Mouse (Mus musculus): ENCODE data around the gene Rbm8a2. TPM values are rescaled to one million over a fixed set of nuclear protein-coding genes. Genes with fewer than 3 reads are reported as not detected.
"Not testable (repeated sequence)": the region's sequence is repeated elsewhere in the genome, so short reads cannot be mapped to it uniquely, and the experiment has no call there.

Gene Rbm8a2
- total RNA-seq (2021), result not detected
- long read RNA-seq, experiment 1, partial matches to known transcripts, result 0 of 1 reads
- long read RNA-seq, experiment 1, other reads (novel, unspliced or antisense), result 0 of 1 reads
- long read RNA-seq, experiment 2, partial matches to known transcripts, result 0 of 2 reads
- long read RNA-seq, experiment 2, other reads (novel, unspliced or antisense), result 0 of 2 reads

GRCm38 (mm10) chr1:175979014-175979413 lies at the start of gene Rbm8a2:
TSS of gene Rbm8a2 (minus strand) at chr1:175979114.
- not testable (repeated sequence) for DNase-seq (ENCODE audit: low spot score in 2 of 2)

GRCm38 (mm10) chr1:176028397-176028796 lies 49.5 kb upstream of the Rbm8a2 start:
- no peak for DNase-seq (ENCODE audit: low spot score in 2 of 2)

DNA sequence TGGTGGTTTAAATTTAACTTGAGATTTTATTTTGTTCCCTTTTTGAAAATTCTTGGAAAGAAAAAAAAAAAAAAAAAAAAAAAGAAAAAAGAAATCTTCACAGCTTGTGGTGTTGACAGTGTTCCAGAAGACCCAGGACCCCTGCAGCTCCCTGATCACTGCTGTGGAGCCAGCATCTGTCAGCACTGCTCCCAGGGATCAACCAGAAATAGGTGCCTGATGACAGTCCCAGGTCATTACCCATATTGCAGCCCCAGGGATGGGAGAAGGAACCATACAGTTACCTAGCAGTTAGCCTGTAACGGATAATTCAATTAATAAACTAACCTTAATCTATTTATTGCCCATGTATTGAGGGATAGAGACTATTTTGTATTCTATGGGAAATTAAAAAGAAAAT lies 45.6 kb upstream of the Rbm8a2 start:
- no peak for DNase-seq (ENCODE audit: low spot score in 2 of 2)

DNA sequence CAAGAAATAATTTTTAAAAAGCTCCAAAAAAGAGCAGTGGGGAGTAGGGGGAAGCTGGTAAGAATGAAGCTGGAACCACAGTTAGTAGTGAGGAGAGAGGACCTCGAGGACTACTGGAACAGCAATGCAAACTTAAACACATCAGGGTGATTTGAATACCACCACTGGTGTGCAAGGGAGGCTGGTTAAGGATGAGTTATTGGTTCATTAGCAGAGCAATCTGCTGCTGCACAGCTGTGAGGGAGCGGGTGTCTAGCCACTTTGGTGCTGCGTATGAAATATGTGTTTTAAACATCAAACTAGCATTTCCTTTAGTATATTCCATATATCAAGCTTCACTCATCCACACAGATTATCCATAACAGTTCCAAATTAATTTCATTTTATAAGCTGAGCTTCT lies 39.6 kb upstream of the Rbm8a2 start:
- no peak for DNase-seq (ENCODE audit: low spot score in 2 of 2)

DNA sequence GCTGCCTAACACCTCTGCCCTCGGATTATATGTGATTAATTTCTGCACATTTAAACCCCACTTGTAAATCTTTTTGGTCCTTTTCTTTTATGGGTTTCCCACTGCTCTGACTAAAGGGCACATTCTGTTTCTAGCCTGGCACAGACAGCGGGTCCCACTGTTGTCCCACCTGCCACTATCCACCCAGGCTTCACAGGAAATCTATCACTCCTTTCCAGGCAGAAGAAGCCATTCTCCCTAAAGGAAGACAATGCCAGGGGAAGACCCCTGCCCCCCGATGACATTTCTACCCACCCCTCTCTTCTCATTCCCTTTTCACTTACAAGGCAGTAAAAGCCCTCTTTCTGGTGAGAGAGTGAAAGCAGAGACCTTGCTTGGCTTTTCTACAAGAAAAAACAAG lies 37.2 kb upstream of the Rbm8a2 start:
- DNase-seq (ENCODE audit: low spot score in 2 of 2), result no peak

DNA sequence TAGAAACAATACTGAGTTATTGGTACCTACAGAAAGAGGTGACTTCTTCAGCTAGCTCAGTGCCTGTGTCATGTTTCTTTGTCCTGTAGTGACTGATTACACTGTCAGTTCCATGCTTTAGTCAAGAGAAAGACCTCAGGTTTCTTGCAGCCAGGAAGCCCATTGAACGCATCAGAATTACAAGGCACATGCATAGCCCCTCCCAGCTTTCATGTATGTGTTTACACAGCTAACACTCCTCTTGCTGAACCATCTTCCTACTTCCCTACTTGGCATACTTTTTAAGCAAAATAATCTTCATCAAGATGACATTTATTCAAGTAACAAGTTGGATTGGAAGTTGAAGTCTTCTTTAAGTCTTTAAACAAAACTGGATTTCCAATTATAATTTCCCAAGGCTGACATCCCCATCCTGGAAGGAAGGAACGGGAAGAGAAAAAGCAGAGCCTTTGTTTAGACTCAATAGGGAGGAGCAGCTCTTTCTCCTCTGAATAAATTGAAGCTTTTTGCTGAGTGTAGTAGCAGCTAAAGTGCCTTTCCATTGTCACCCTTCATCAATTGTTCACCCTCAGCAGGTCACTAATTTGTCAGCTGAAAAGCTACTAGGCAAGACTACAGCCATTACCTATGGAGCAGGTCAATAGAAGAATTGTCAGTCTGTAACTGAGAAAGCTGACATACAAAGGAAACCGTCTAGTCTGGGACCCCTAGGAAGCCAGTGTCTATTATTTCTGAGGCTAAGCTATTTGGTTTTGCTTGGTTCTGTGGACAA lies 34.8 kb upstream of the Rbm8a2 start:
- DNase-seq (ENCODE audit: low spot score in 2 of 2), result no peak

- DNase-seq (ENCODE audit: low spot score in 2 of 2), result no peak
Observed at GRCm38 (mm10) chr1:176011535-176011934, 32.6 kb upstream of the Rbm8a2 start.

DNA sequence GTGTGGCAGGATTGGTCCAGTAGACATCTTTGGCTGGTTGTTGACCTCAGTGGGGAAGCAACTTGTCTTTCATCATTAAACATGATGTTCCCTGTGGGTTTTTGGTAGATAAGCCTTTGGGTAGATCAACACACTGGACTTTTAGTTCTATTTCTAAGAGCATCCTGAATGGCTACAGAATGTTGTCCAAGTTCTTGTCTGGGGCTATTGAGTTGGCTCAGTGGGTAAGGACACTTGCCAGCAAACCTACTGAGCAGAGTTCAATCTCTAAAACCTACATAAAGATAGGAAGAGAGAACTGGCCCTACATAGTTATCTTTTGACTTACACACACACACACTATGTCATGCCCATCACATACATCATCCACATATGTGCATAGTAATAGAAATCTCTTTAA lies 32.2 kb upstream of the Rbm8a2 start:
- DNase-seq (ENCODE audit: low spot score in 2 of 2), result no peak

- DNase-seq (ENCODE audit: low spot score in 2 of 2), result no peak
Observed at GRCm38 (mm10) chr1:176008411-176008810, 29.5 kb upstream of the Rbm8a2 start.

DNA sequence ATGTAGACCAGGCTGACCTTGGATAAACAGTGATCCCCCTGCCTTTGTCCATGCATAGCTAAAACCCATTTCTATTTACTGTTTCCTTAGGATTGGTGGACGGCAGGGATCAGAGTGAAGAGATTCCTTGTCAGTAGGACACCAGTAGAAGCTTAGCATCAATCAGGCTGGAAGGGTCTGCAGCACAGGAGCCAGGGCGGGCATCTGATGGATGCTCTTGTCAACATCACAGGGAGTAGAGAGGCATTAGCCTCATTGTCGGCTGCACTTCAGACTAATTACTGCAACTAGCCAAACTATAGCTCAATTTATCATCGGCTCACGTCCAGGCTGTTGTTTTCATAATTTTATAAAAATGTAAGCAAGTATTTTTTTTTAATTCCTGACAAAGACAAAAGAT lies 21.7 kb upstream of the Rbm8a2 start:
- no peak for DNase-seq (ENCODE audit: low spot score in 2 of 2)

DNA sequence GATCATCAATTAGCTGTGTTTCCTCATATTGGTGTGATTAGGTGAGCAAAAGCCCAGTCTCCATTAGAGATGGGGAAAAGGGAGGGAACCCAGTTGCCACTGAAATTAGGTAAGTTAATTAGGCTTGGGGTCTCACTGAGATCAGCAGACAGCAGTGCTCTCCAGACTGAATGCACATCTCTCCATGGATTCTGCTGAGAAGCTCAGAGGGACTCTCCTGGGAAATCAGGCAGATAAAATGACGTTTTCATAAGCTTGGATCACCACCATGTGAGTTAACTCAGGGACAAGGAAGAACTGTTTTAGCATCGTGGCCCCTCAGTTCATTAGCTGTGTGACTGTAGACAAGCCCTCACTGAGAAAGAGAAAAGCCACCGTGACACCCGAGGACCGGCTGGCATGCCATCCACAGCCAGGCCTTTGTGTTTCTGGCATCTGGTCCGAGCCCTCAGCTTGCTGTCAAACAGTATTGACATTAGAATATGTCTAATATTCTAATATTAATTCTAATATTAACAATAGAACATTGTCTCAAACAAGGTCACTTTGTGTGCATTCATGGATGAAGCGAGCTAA lies 18.2 kb upstream of the Rbm8a2 start:
- no peak for DNase-seq (ENCODE audit: low spot score in 2 of 2)

GRCm38 (mm10) chr1:175988912-175989311 lies 10.0 kb upstream of the Rbm8a2 start:
- no peak for DNase-seq (ENCODE audit: low spot score in 2 of 2)

GRCm38 (mm10) chr1:175988448-175988847 lies 9.5 kb upstream of the Rbm8a2 start:
- DNase-seq (ENCODE audit: low spot score in 2 of 2), result no peak

GRCm38 (mm10) chr1:175970710-175971109 lies 8.2 kb downstream of the Rbm8a2 start:
- no peak for DNase-seq (ENCODE audit: low spot score in 2 of 2)

DNA sequence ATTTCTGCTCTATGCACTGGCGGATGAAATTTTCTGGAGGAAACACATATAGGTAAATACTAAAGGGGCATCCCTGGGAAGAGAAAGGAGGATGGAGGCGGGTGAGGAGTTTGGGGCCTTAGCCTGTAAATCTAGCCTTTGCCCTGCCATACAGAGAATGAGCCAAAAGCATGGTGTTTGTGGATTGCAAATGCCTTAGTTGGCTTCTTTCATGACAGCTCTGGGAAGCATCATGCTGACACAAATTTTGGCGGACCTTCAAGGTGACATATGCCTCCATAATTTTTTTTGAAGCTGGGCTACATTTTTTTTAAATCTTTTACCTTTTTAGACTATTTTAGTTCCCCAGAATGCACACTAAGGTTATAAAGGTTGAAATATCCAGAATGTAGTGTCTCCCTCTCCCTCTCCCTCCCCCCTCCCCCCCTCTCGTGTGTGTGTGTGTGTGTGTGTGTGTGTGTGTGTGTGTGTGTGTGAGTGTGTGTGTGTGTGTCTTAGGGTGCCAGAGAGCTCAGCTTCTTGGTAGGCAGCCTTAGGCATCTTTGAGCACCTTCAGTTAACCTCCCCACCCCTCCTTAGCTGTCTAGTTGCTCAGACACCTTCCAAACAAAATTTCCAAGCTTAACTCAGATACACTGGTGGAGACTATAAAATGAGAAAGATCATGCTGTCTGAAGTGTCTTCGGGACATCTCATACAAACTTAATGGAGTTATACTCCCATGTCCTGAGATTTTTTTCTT lies 11.7 kb downstream of the Rbm8a2 start:
- no peak for DNase-seq (ENCODE audit: low spot score in 2 of 2)

GRCm38 (mm10) chr1:175961786-175962185 lies 17.1 kb downstream of the Rbm8a2 start:
- DNase-seq (ENCODE audit: low spot score in 2 of 2), result no peak

DNA sequence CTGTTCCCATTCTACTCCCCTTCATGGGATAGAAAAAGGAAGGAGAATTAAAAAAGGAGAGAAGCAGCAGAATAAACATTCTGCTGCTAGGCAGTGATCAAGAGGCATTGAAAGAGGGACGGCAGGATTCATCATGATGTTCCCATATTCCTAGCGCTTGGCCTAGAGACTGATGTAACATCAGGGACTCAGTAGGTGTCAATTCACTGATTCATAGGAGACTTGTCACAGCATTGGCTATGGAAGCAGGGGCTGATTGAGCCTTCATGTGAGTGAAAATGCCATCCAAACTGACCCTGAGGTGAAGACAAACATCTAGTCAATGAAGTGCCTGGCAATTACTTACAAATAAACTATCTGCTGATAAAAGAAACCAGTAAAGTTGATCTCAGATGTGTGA lies 28.1 kb downstream of the Rbm8a2 start:
- no peak for DNase-seq (ENCODE audit: low spot score in 2 of 2)

GRCm38 (mm10) chr1:175950421-175950820 lies 28.5 kb downstream of the Rbm8a2 start:
- DNase-seq (ENCODE audit: low spot score in 2 of 2), result no peak

- DNase-seq (ENCODE audit: low spot score in 2 of 2), result no peak
Observed at GRCm38 (mm10) chr1:175946718-175947315, 32.1 kb downstream of the Rbm8a2 start.

DNA sequence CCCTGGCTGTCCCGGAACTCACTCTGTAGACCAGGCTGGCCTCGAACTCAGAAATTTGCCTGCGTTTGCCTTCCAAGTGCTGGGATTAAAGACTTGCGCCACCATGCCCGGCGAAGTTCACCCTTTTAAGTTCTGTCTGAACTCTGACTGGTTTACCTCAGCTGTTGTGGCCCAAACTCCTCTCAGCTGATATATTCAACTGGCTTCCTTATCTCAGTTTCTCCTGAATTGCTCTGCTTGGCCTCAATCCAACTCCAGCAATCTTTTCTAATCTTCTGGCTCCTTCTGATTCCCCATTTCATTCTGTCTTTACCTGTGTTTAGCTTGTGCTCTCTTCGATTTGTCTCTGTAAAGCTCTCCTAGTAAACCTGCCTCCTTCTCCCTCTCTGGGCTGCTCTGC lies 35.7 kb downstream of the Rbm8a2 start:
- no peak for DNase-seq (ENCODE audit: low spot score in 2 of 2)

GRCm38 (mm10) chr1:175938731-175939130 lies 40.2 kb downstream of the Rbm8a2 start:
- DNase-seq (ENCODE audit: low spot score in 2 of 2), result no peak
